Mouse (Mus musculus): Measurements from ENCODE around the gene Gnb5. TPM values are rescaled to one million over a fixed set of nuclear protein-coding genes. Genes with fewer than 3 reads are reported as not detected.

Gene Gnb5
- polyA plus RNA-seq, 1 experiment from 2014 or later, result 33.7 TPM

GRCm38 (mm10) chr9:75334440-75334839, 28.4 kb downstream of the Gnb5 start:
- Histone ChIP-seq H3K9ac (no peak overlapping the region), H3K36me3 (peaks cover 54% of the 10 kb centered on the region)

GRCm38 (mm10) chr9:75338016-75338415, 31.9 kb downstream of the Gnb5 start:
- 91% methylated on average over 6 of the region's 6 CpGs for WGBS
- Histone ChIP-seq H3K4me2 (replicated peaks) (no peak overlapping the region), H3K27ac (no peak overlapping the region), H3K9me3 (no peaks in the 10 kb centered on the region), H3K27me3 (no peaks in the 10 kb centered on the region), H3K36me3 (peaks cover 57% of the 10 kb centered on the region), H3K9ac (no peak overlapping the region), H3K4me1 (no peaks in the 10 kb centered on the region), H3K4me3 (no peak overlapping the region)
- no peak for ATAC-seq (ENCODE audit: insufficient number of reproducible peaks, insufficient read depth, low FRiP score, low TSS enrichment)

More at GRCm38 (mm10) chr9:75334440-75334839, 28.4 kb downstream of the Gnb5 start:
- Histone ChIP-seq H3K9me3 (no peaks in the 10 kb centered on the region), H3K4me3 (no peak overlapping the region), H3K27me3 (no peaks in the 10 kb centered on the region), H3K4me2 (replicated peaks) (no peak overlapping the region), H3K27ac (no peak overlapping the region), H3K4me1 (no peaks in the 10 kb centered on the region)
- no peak for ATAC-seq (ENCODE audit: insufficient number of reproducible peaks, insufficient read depth, low FRiP score, low TSS enrichment)
- 75% methylated on average over 4 of the region's 4 CpGs for WGBS

GRCm38 (mm10) chr9:75342433-75342832, 36.3 kb downstream of the Gnb5 start:
- Histone ChIP-seq H3K27ac (no peak overlapping the region), H3K4me3 (no peak overlapping the region), H3K4me2 (replicated peaks) (no peak overlapping the region), H3K27me3 (no peaks in the 10 kb centered on the region), H3K9ac (no peak overlapping the region), H3K4me1 (no peaks in the 10 kb centered on the region), H3K9me3 (no peaks in the 10 kb centered on the region), H3K36me3 (peaks cover 42% of the 10 kb centered on the region)
- ATAC-seq (ENCODE audit: insufficient number of reproducible peaks, insufficient read depth, low FRiP score, low TSS enrichment), result no peak
- 81% methylated on average over 4 of the region's 4 CpGs for WGBS

- no peak for ATAC-seq (ENCODE audit: insufficient number of reproducible peaks, insufficient read depth, low FRiP score, low TSS enrichment)
- no peak within 1 kb of the TSS for H3K27ac ChIP-seq
- no peak within 1 kb of the TSS for H3K9ac ChIP-seq
- H3K27me3 ChIP-seq, result no peaks in the 10 kb centered on the region
- no peak within 1 kb of the TSS for H3K4me3 ChIP-seq
- no peaks in the 10 kb centered on the region for H3K4me1 ChIP-seq
- no peaks in the 10 kb centered on the region for H3K9me3 ChIP-seq
- WGBS, result 94% methylated on average over 5 of the region's 5 CpGs
- peaks cover 18% of the 10 kb centered on the region; the same call in 1 of the 2 replicates for H3K36me3 ChIP-seq
- H3K4me2 ChIP-seq (replicated peaks), result no peak within 1 kb of the TSS
These were observed 41.4 kb downstream of the Gnb5 start, which contains the start of gene Bcl2l10 for GRCm38 (mm10) chr9:75347458-75347857. TSS of gene Bcl2l10 (plus strand) at chr9:75347758.

GRCm38 (mm10) chr9:75348066-75348465, 42.0 kb downstream of the Gnb5 start:
- no peaks in the 10 kb centered on the region for H3K4me1 ChIP-seq
- no peaks in the 10 kb centered on the region for H3K9me3 ChIP-seq
- H3K27ac ChIP-seq, result no peak overlapping the region
- no peaks in the 10 kb centered on the region for H3K27me3 ChIP-seq
- no peak overlapping the region for H3K4me3 ChIP-seq
- no peak for ATAC-seq (ENCODE audit: insufficient number of reproducible peaks, insufficient read depth, low FRiP score, low TSS enrichment)
- peaks cover 15% of the 10 kb centered on the region; the same call in 1 of the 2 replicates for H3K36me3 ChIP-seq
- no peak overlapping the region for H3K4me2 ChIP-seq (replicated peaks)
- no peak overlapping the region for H3K9ac ChIP-seq
- WGBS, result 94% methylated on average over 17 of the region's 17 CpGs

GRCm38 (mm10) chr9:75348641-75349040, 42.6 kb downstream of the Gnb5 start:
- 70% methylated on average over 3 of the region's 3 CpGs for WGBS
- H3K4me3 ChIP-seq, result no peak overlapping the region
- no peak for ATAC-seq (ENCODE audit: insufficient number of reproducible peaks, insufficient read depth, low FRiP score, low TSS enrichment)

GRCm38 (mm10) chr9:75353094-75353493, 47.0 kb downstream of the Gnb5 start:
- no peaks in the 10 kb centered on the region for H3K36me3 ChIP-seq
- no peak overlapping the region for H3K9ac ChIP-seq
- no peaks in the 10 kb centered on the region for H3K9me3 ChIP-seq
- H3K27me3 ChIP-seq, result no peaks in the 10 kb centered on the region
- WGBS, result 70% methylated on average over 8 of the region's 8 CpGs
- no peak overlapping the region for H3K4me2 ChIP-seq (replicated peaks)
- no peaks in the 10 kb centered on the region for H3K4me1 ChIP-seq
- no peak overlapping the region for H3K4me3 ChIP-seq
- H3K27ac ChIP-seq, result no peak overlapping the region
- ATAC-seq (ENCODE audit: insufficient number of reproducible peaks, insufficient read depth, low FRiP score, low TSS enrichment), result 0 out of 2 replicates have a peak, but pooled peaks have one; percentile 42

More at GRCm38 (mm10) chr9:75348641-75349040, 42.6 kb downstream of the Gnb5 start:
- Histone ChIP-seq H3K27me3 (no peaks in the 10 kb centered on the region), H3K9ac (no peak overlapping the region), H3K4me2 (replicated peaks) (no peak overlapping the region), H3K36me3 (peaks cover 12% of the 10 kb centered on the region; the same call in 1 of the 2 replicates), H3K9me3 (no peaks in the 10 kb centered on the region), H3K27ac (no peak overlapping the region), H3K4me1 (no peaks in the 10 kb centered on the region)

GRCm38 (mm10) chr9:75355783-75356182, 49.7 kb downstream of the Gnb5 start:
- Histone ChIP-seq H3K36me3 (no peaks in the 10 kb centered on the region), H3K4me3 (no peak overlapping the region), H3K27ac (no peak overlapping the region), H3K27me3 (no peaks in the 10 kb centered on the region), H3K9me3 (no peaks in the 10 kb centered on the region), H3K4me2 (replicated peaks) (no peak overlapping the region), H3K9ac (no peak overlapping the region), H3K4me1 (no peaks in the 10 kb centered on the region)
- ATAC-seq (ENCODE audit: insufficient number of reproducible peaks, insufficient read depth, low FRiP score, low TSS enrichment), result no peak
- 85% methylated on average over 4 of the region's 4 CpGs for WGBS

GRCm38 (mm10) chr9:75357087-75357654, 51.1 kb downstream of the Gnb5 start:
- 80% methylated on average over 9 of the region's 9 CpGs for WGBS
- no peak for ATAC-seq (ENCODE audit: insufficient number of reproducible peaks, insufficient read depth, low FRiP score, low TSS enrichment)
- Histone ChIP-seq H3K27ac (no peak overlapping the region), H3K36me3 (no peaks in the 10 kb centered on the region), H3K4me1 (no peaks in the 10 kb centered on the region), H3K9me3 (no peaks in the 10 kb centered on the region), H3K9ac (no peak overlapping the region), H3K27me3 (no peaks in the 10 kb centered on the region), H3K4me3 (no peak overlapping the region), H3K4me2 (replicated peaks) (no peak overlapping the region)

GRCm38 (mm10) chr9:75361699-75362098, 55.6 kb downstream of the Gnb5 start:
- Histone ChIP-seq H3K4me2 (replicated peaks) (no peak overlapping the region), H3K9ac (no peak overlapping the region), H3K27ac (no peak overlapping the region), H3K36me3 (no peaks in the 10 kb centered on the region), H3K4me1 (no peaks in the 10 kb centered on the region), H3K27me3 (no peaks in the 10 kb centered on the region), H3K4me3 (no peak overlapping the region), H3K9me3 (no peaks in the 10 kb centered on the region)
- WGBS, result 45% methylated on average over 5 of the region's 5 CpGs
- no peak for ATAC-seq (ENCODE audit: insufficient number of reproducible peaks, insufficient read depth, low FRiP score, low TSS enrichment)

- Histone ChIP-seq H3K27me3 (no peaks in the 10 kb centered on the region), H3K9me3 (no peaks in the 10 kb centered on the region), H3K36me3 (no peaks in the 10 kb centered on the region), H3K4me1 (no peaks in the 10 kb centered on the region), H3K4me2 (replicated peaks) (no peak overlapping the region), H3K27ac (no peak overlapping the region), H3K4me3 (no peak overlapping the region), H3K9ac (no peak overlapping the region)
- no peak for ATAC-seq (ENCODE audit: insufficient number of reproducible peaks, insufficient read depth, low FRiP score, low TSS enrichment)
- 91% methylated on average over 4 of the region's 4 CpGs for WGBS
These were observed 56.1 kb downstream of the Gnb5 start for GRCm38 (mm10) chr9:75362201-75362600.

GRCm38 (mm10) chr9:75363001-75363400, 56.9 kb downstream of the Gnb5 start:
- Histone ChIP-seq H3K9ac (no peak overlapping the region), H3K4me3 (no peak overlapping the region), H3K9me3 (no peaks in the 10 kb centered on the region), H3K4me2 (replicated peaks) (no peak overlapping the region), H3K27me3 (no peaks in the 10 kb centered on the region), H3K36me3 (no peaks in the 10 kb centered on the region), H3K27ac (no peak overlapping the region), H3K4me1 (no peaks in the 10 kb centered on the region)
- 76% methylated on average over 5 of the region's 5 CpGs for WGBS
- ATAC-seq (ENCODE audit: insufficient number of reproducible peaks, insufficient read depth, low FRiP score, low TSS enrichment), result no peak

All from embryonic facial prominence, embryonic 12.5 days (tissue).